Mouse (Mus musculus) testis, adult 2 months (tissue): ENCODE results near the gene Olfr558.

Experiments
- CTCF ChIP-seq: fragments of 200-500 bp; IDR thresholded peaks from 2 replicates; pipeline ENCODE4 v1.5.1; 2012; ENCODE audit warnings: low read depth, mild to moderate bottlenecking, inconsistent platforms, low read length, moderate library complexity; ENCODE audit not compliant: control insufficient read depth, insufficient read depth, insufficient replicate concordance
- POLR2A ChIP-seq: fragments of 200-500 bp; IDR thresholded peaks from 2 replicates; pipeline ENCODE4 v1.6.1; 2012; ENCODE audit warnings: low read depth, mild to moderate bottlenecking, inconsistent platforms, low read length, moderate library complexity; ENCODE audit not compliant: control insufficient read depth

DNA sequence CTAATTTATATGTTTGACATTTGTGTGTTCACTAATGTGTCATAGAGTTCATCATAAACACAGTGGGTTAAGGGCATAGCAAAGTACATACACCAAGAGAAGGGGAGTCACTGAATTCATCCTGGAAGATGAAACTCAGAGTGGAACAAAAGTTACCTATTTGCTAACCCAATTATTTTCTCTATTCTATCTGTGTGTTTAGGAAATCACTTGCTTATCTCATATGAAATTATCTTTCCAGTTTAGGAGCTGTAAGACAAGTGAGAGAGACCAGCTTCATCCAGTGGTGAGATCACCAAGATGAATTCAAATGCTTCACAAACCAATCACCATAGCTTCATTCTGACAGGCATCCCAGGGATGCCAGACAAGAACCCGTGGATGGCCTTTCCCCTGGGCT is 43.5 kb upstream of the Olfr558 start, which contains the start of gene Olfr555:
- no peak for TF ChIP-seq CTCF
- no peak for TF ChIP-seq POLR2A
